Mouse (Mus musculus) cerebellum, postnatal 14 days (tissue): ENCODE measurements at regions not wholly inside any gene's neighbourhood (a gene's known extent, or its start where the extent isn't known, plus 50 kb on each side); places are given as distances from the start of the nearest gene placed in this dataset.

Experiments used
- DNase-seq, 2 experiments: peaks; one replicate each; pipeline ENCODE4 v3.0.0; 2021; ENCODE audit warnings: mixed read lengths in 2 of 2

- DNase-seq: no peak
Observed at GRCm38 (mm10) chr15:13289064-13289463, 115.6 kb upstream of the Cdh6 start.

GRCm38 (mm10) chr15:13287878-13288277, 114.4 kb upstream of the Cdh6 start:
- no peak for DNase-seq

GRCm38 (mm10) chr15:13285355-13285754, 111.9 kb upstream of the Cdh6 start:
- DNase-seq: peak; percentile 17 to 44

GRCm38 (mm10) chr15:13284219-13284618, 110.7 kb upstream of the Cdh6 start:
- peak in 1 of 2 experiments; percentile 52 for DNase-seq

GRCm38 (mm10) chr15:13283106-13283505, 109.6 kb upstream of the Cdh6 start:
- no peak for DNase-seq

- DNase-seq: no peak
Observed at GRCm38 (mm10) chr15:13276909-13277235, 103.4 kb upstream of the Cdh6 start.

- no peak for DNase-seq
Observed at GRCm38 (mm10) chr15:13276225-13276908, 102.9 kb upstream of the Cdh6 start.

- DNase-seq: no peak
Observed at GRCm38 (mm10) chr15:13275326-13275725, 101.9 kb upstream of the Cdh6 start.

- no peak for DNase-seq
Observed at GRCm38 (mm10) chr15:13274366-13275067, 101.0 kb upstream of the Cdh6 start.

- no peak for DNase-seq
Observed at GRCm38 (mm10) chr15:13246053-13246696, 72.7 kb upstream of the Cdh6 start.

GRCm38 (mm10) chr15:13244306-13244705, 70.8 kb upstream of the Cdh6 start:
- no peak for DNase-seq

GRCm38 (mm10) chr15:13243561-13243960, 70.1 kb upstream of the Cdh6 start:
- DNase-seq: no peak

GRCm38 (mm10) chr15:13240931-13241330, 67.5 kb upstream of the Cdh6 start:
- no peak for DNase-seq

GRCm38 (mm10) chr15:13236869-13237507, 63.5 kb upstream of the Cdh6 start:
- DNase-seq: no peak

- peak in 1 of 2 experiments; percentile 30 for DNase-seq
Observed at GRCm38 (mm10) chr15:13232567-13233259, 59.2 kb upstream of the Cdh6 start.

GRCm38 (mm10) chr15:13231550-13231949, 58.1 kb upstream of the Cdh6 start:
- no peak for DNase-seq

GRCm38 (mm10) chr15:13228125-13228524, 54.6 kb upstream of the Cdh6 start:
- no peak for DNase-seq
